ENCODE assay signal across 28 mouse cellular contexts in the genomic region with DNA sequence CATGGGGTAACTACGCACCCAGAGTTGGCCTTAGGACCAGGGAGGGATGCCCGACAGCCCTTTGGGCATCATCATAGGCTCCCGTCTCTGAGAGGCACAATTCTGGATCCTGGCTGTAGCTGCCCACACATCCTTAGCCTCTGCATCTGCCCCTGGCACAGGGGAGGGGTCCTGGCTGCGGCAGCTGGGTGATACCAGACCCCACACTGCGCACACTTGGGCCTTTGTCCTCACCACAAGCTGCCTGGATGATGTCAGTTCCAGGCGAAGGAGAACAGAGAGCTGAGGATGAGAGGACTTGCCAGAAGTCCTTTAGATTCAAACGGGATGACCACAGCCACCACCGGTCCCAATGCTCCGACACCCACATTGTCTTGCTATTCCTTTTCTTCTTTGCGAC.
A peak's percentile ranks its signal among the peaks of the same experiment; 100 is the strongest.
DNase-seq lines count a peak whose midpoint lies in the region; ATAC-seq lines count a peak whose summit lies in the region.
"Had no signal": no experiment of that assay in that cellular context is flagged by ENCODE, and none has a peak within 500 bp of the region (broad histone marks: within the 10 kb centered on the region; RNA-seq: fewer than 3 reads in every experiment).

No protein-coding gene starts in this region.

- H3K4me1 ChIP-seq in hindbrain, embryonic 13.5 days (replicated peaks): peaks cover 50% of the 10 kb centered on the region
- 0 out of 2 replicates have a peak, but pooled peaks cover 4% of the 10 kb centered on the region for H3K4me1 ChIP-seq in hindbrain, embryonic 11.5 days (replicated peaks; ENCODE audit: control insufficient read depth, insufficient read depth, low read length)
- H3K4me1 ChIP-seq in neural tube, embryonic 13.5 days (replicated peaks): peaks cover 36% of the 10 kb centered on the region

- peaks cover 16% of the 10 kb centered on the region for H3K36me3 ChIP-seq in hindbrain, embryonic 13.5 days
- H3K36me3 ChIP-seq in hindbrain, embryonic 11.5 days (ENCODE audit: control insufficient read depth, insufficient read depth, low read length): no peaks in the 10 kb centered on the region
- peaks cover 19% of the 10 kb centered on the region for H3K36me3 ChIP-seq in neural tube, embryonic 13.5 days
- H3K36me3 ChIP-seq: lung, embryonic 15.5 days; midbrain, embryonic 15.5 days had no signal

- peak; percentile 42 for DNase-seq in cerebellum, adult 11-12 months
- DNase-seq in hindbrain, embryonic 11.5 days (ENCODE audit: low spot score): no peak
- DNase-seq in layer of hippocampus, adult 9-11 months: peak; percentile 80
- no peak for DNase-seq in layer of hippocampus, postnatal 25 days (ENCODE audit: extremely low spot score in 1 of 2, low spot score in 1 of 2)
- no peak for DNase-seq in neural tube, embryonic 10.5 days (ENCODE audit: extremely low spot score, low spot score)
- DNase-seq: adrenal gland, postnatal 10 days; gastrocnemius, postnatal 14 days; heart, adult 11 months; kidney, postnatal 25 days; liver; lung, postnatal 36 days; right cerebral cortex, postnatal 14 days; thymus, adult 2 months; thymus, postnatal 4 days had no signal

- no peak overlapping the region for H3K9ac ChIP-seq in hindbrain, embryonic 13.5 days
- no peak overlapping the region for H3K9ac ChIP-seq in hindbrain, embryonic 11.5 days (ENCODE audit: low read depth, low read length)
- peak overlapping the region; percentile 5; the same call in 1 of the 2 replicates for H3K9ac ChIP-seq in neural tube, embryonic 13.5 days
- H3K9ac ChIP-seq: hindbrain, embryonic 12.5 days; liver, embryonic 15.5 days; lung, embryonic 15.5 days; midbrain, embryonic 15.5 days had no signal

- WGBS in hindbrain, embryonic 13.5 days: 83% methylated on average over 10 of the region's 10 CpGs
- 90% methylated on average over 10 of the region's 10 CpGs for WGBS in hindbrain, embryonic 11.5 days
- WGBS in neural tube, embryonic 13.5 days: 85% methylated on average over 10 of the region's 10 CpGs

- H3K4me3 ChIP-seq in hindbrain, embryonic 13.5 days: no peak overlapping the region
- no peak overlapping the region for H3K4me3 ChIP-seq in hindbrain, embryonic 11.5 days (ENCODE audit: low read depth, low read length)
- no peak overlapping the region for H3K4me3 ChIP-seq in neural tube, embryonic 13.5 days
- H3K4me3 ChIP-seq: embryonic facial prominence, embryonic 10.5 days; hindbrain, embryonic 12.5 days; limb, embryonic 10.5 days; liver, embryonic 15.5 days; lung, embryonic 15.5 days; megakaryocyte, embryonic 14.5 days; midbrain, embryonic 15.5 days had no signal

- no peaks in the 10 kb centered on the region for H3K9me3 ChIP-seq in hindbrain, embryonic 13.5 days
- H3K9me3 ChIP-seq in hindbrain, embryonic 11.5 days (ENCODE audit: control insufficient read depth, low read length): no peaks in the 10 kb centered on the region
- no peaks in the 10 kb centered on the region for H3K9me3 ChIP-seq in neural tube, embryonic 13.5 days
- H3K9me3 ChIP-seq: hindbrain, embryonic 12.5 days; limb, embryonic 10.5 days; liver, embryonic 15.5 days; lung, embryonic 15.5 days; midbrain, embryonic 15.5 days had no signal

- no peaks in the 10 kb centered on the region for H3K27me3 ChIP-seq in hindbrain, embryonic 13.5 days
- H3K27me3 ChIP-seq in hindbrain, embryonic 11.5 days (ENCODE audit: control insufficient read depth, insufficient read depth, low read length): no peaks in the 10 kb centered on the region
- H3K27me3 ChIP-seq in neural tube, embryonic 13.5 days: no peaks in the 10 kb centered on the region
- H3K27me3 ChIP-seq: hindbrain, embryonic 12.5 days; liver, embryonic 15.5 days; lung, embryonic 15.5 days; midbrain, embryonic 15.5 days had no signal

- peak overlapping the region; percentile 20; the same call in 1 of the 2 replicates for H3K27ac ChIP-seq in hindbrain, embryonic 13.5 days
- no peak overlapping the region for H3K27ac ChIP-seq in hindbrain, embryonic 11.5 days (ENCODE audit: low read depth, low read length)
- H3K27ac ChIP-seq in neural tube, embryonic 13.5 days (replicated peaks): no peak overlapping the region
- H3K27ac ChIP-seq: embryonic facial prominence, embryonic 10.5 days; hindbrain, embryonic 12.5 days; limb, embryonic 10.5 days; liver, embryonic 15.5 days; lung, embryonic 15.5 days; midbrain, embryonic 15.5 days; stomach, postnatal 0 days had no signal

- H3K4me2 ChIP-seq in hindbrain, embryonic 13.5 days: no peak overlapping the region
- no peak overlapping the region for H3K4me2 ChIP-seq in hindbrain, embryonic 11.5 days (replicated peaks; ENCODE audit: low read depth, low read length)
- H3K4me2 ChIP-seq in neural tube, embryonic 13.5 days: no peak overlapping the region
- H3K4me2 ChIP-seq: heart, embryonic 11.5 days; hindbrain, embryonic 12.5 days; liver, embryonic 15.5 days; lung, embryonic 15.5 days; midbrain, embryonic 15.5 days had no signal

- no peak for ATAC-seq in cerebellum, adult (ENCODE audit: insufficient number of reproducible peaks, low FRiP score, low TSS enrichment)
- ATAC-seq in hindbrain, embryonic 13.5 days (ENCODE audit: low FRiP score): no peak
- ATAC-seq in hindbrain, embryonic 11.5 days (ENCODE audit: low FRiP score): no peak
- ATAC-seq in neural tube, embryonic 13.5 days (ENCODE audit: low read depth): no peak
- ATAC-seq: forebrain, embryonic 16.5 days; intestine, embryonic 16.5 days; midbrain, embryonic 15.5 days had no signal

Comparison
In these comparisons a context has a peak if more than half of its experiments do, and no peak if none do; other contexts are left out.
1. DNase-seq: peak in cerebellum, adult 11-12 months (single experiment) and layer of hippocampus, adult 9-11 months (single experiment); none in hindbrain, embryonic 11.5 days (single experiment), layer of hippocampus, postnatal 25 days (0 of 2) and neural tube, embryonic 10.5 days (single experiment).